Mouse (Mus musculus) megakaryocyte, embryonic 14.5 days (primary cell): Measurements from ENCODE around the gene Umodl1.

Experiments used
- FLI1 ChIP-seq: IDR thresholded peaks from 2 replicates; pipeline ENCODE4 v1.6.1; 2012; ENCODE audit warnings: low read length, inconsistent platforms, mixed read lengths
- GATA1 ChIP-seq: IDR thresholded peaks from 3 replicates; pipeline ENCODE4 v1.6.1; 2012; ENCODE audit warnings: mixed read lengths, low read length, inconsistent platforms, borderline replicate concordance

DNA sequence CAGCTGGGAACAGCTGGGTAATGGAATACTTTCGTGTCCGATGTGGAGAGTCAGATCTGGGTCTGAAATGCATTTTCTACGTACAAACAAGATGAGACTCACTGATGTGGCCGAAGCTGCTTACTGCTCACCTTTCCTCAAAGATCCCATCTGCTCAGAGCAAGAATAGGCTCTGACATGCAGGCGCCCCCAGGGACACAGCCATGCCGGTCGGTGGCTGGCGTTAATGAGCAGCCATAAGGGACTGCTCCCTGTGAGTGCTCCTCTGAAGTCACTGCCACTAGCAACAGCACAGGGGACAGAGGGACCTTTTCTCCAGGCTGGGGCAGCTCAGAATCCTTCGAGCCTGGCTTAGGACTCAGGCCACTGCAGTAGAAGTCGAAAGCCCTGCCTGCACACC lies at the start of gene Umodl1:
- TF ChIP-seq GATA1 (no peak), FLI1 (no peak)
